14 mouse cellular contexts compared by ENCODE assay signal in the genomic region with DNA sequence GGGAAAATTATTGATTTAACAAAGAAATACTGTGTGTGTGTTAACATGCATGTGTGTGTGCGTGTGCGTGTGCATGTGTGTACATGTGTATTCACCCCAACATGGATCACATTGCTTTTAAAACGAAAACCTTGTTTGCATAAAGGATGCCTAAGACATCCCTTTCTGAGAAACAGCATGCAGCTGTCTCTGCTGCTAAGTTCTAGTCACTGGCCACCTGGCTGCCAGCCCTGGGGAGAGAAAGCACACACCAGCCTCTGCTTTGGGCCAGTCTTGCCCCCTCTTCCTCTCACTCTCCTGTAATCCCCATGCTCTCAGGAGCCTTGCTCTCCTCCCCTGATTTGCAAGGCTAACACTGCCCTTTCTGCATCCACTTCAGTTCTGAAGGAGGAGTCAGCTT. TPM values are rescaled to one million over a fixed set of nuclear protein-coding genes. Genes with fewer than 3 reads are reported as not detected.
"Had no signal": no experiment of that assay in that cellular context is flagged by ENCODE, and none has a peak within 500 bp of the region (broad histone marks: within the 10 kb centered on the region; RNA-seq: fewer than 3 reads in every experiment).

No protein-coding gene starts in this region.

- H3K9me3 ChIP-seq: limb, embryonic 10.5 days; liver, embryonic 12.5 days; lung, embryonic 15.5 days; midbrain, embryonic 13.5 days; neural tube, embryonic 12.5 days had no signal

- H3K9ac ChIP-seq: liver, embryonic 12.5 days; lung, embryonic 15.5 days; midbrain, embryonic 13.5 days; neural tube, embryonic 12.5 days had no signal

- H3K27me3 ChIP-seq: lung, embryonic 15.5 days; midbrain, embryonic 13.5 days; neural tube, embryonic 12.5 days had no signal

- H3K4me3 ChIP-seq: left cerebral cortex, adult 2 months; limb, embryonic 10.5 days; liver, embryonic 12.5 days; lung, embryonic 15.5 days; midbrain, embryonic 13.5 days; myocyte; neural tube, embryonic 12.5 days had no signal

- ATAC-seq: intestine, postnatal 0 days; liver, embryonic 12.5 days; midbrain, embryonic 13.5 days had no signal

- DNase-seq: kidney, adult 8-10 months; kidney, postnatal 25 days had no signal

- H3K4me2 ChIP-seq: liver, embryonic 12.5 days; lung, embryonic 15.5 days; midbrain, embryonic 13.5 days; neural tube, embryonic 12.5 days had no signal

- H3K4me1 ChIP-seq: liver, embryonic 12.5 days; midbrain, embryonic 13.5 days; neural tube, embryonic 12.5 days had no signal

- H3K27ac ChIP-seq: left cerebral cortex, adult 2 months; limb, embryonic 10.5 days; liver, embryonic 12.5 days; lung, embryonic 15.5 days; midbrain, embryonic 13.5 days; neural tube, embryonic 12.5 days had no signal

- H3K36me3 ChIP-seq: limb, embryonic 10.5 days; liver, embryonic 12.5 days; lung, embryonic 15.5 days; midbrain, embryonic 13.5 days; neural tube, embryonic 12.5 days had no signal

RNA-seq across cellular contexts. Expression of a gene that starts 1.7 kb away (rescaled TPM):
- total RNA-seq: layer of hippocampus, postnatal 25 days; left cerebral cortex, adult 2 months; left cerebral cortex, postnatal 14 days had no signal
- polyA plus RNA-seq: intestine, postnatal 0 days; limb, embryonic 10.5 days; limb, embryonic 14.5 days; liver, embryonic 12.5 days; myocyte; neural tube, embryonic 12.5 days; stomach, embryonic 14.5 days had no signal
